Mouse (Mus musculus): ENCODE measurements around the gene Slc9a3r1. TPM values are rescaled to one million over a fixed set of nuclear protein-coding genes. Genes with fewer than 3 reads are reported as not detected.

Gene Slc9a3r1
- polyA plus RNA-seq, 1 experiment from 2014 or later: 35.2 TPM

GRCm38 (mm10) chr11:115179191-115179590 lies 16.1 kb downstream of the Slc9a3r1 start:
- ATAC-seq (replicated peaks; ENCODE audit: low FRiP score): no peak
- no peak overlapping the region for H3K27ac ChIP-seq (ENCODE audit: low read depth, low read length)
- 79% methylated on average over 6 of the region's 6 CpGs for WGBS

GRCm38 (mm10) chr11:115179881-115180280 lies 16.7 kb downstream of the Slc9a3r1 start:
- Histone ChIP-seq H3K4me1 (replicated peaks; ENCODE audit: control insufficient read depth, insufficient read depth, low read length) (peaks cover 23% of the 10 kb centered on the region), H3K9me3 (ENCODE audit: control insufficient read depth, low read length) (no peaks in the 10 kb centered on the region), H3K27ac (ENCODE audit: low read depth, low read length) (no peak overlapping the region), H3K4me3 (ENCODE audit: low read depth, low read length) (no peak overlapping the region), H3K36me3 (ENCODE audit: control insufficient read depth, insufficient read depth, low read length) (no peaks in the 10 kb centered on the region), H3K4me2 (ENCODE audit: low read depth, low read length, severe bottlenecking) (no peak overlapping the region), H3K9ac (ENCODE audit: low read length) (no peak overlapping the region), H3K27me3 (ENCODE audit: control insufficient read depth, insufficient read depth, low read length) (no peaks in the 10 kb centered on the region)
- WGBS: 91% methylated on average over 6 of the region's 6 CpGs
- ATAC-seq (replicated peaks; ENCODE audit: low FRiP score) (no peak), DNase-seq (ENCODE audit: low spot score) (no peak)

More at GRCm38 (mm10) chr11:115179191-115179590, 16.1 kb downstream of the Slc9a3r1 start:
- no peaks in the 10 kb centered on the region for H3K9me3 ChIP-seq (ENCODE audit: control insufficient read depth, low read length)
- H3K4me1 ChIP-seq (replicated peaks; ENCODE audit: control insufficient read depth, insufficient read depth, low read length): peaks cover 24% of the 10 kb centered on the region
- no peak overlapping the region for H3K9ac ChIP-seq (ENCODE audit: low read length)
- H3K36me3 ChIP-seq (ENCODE audit: control insufficient read depth, insufficient read depth, low read length): no peaks in the 10 kb centered on the region
- no peak overlapping the region for H3K4me2 ChIP-seq (ENCODE audit: low read depth, low read length, severe bottlenecking)
- DNase-seq (ENCODE audit: low spot score): no peak
- no peak overlapping the region for H3K4me3 ChIP-seq (ENCODE audit: low read depth, low read length)
- H3K27me3 ChIP-seq (ENCODE audit: control insufficient read depth, insufficient read depth, low read length): no peaks in the 10 kb centered on the region

GRCm38 (mm10) chr11:115181913-115182638 lies 18.9 kb downstream of the Slc9a3r1 start:
- H3K9me3 ChIP-seq (ENCODE audit: control insufficient read depth, low read length): no peaks in the 10 kb centered on the region
- no peaks in the 10 kb centered on the region for H3K36me3 ChIP-seq (ENCODE audit: control insufficient read depth, insufficient read depth, low read length)
- no peaks in the 10 kb centered on the region for H3K27me3 ChIP-seq (ENCODE audit: control insufficient read depth, insufficient read depth, low read length)
- no peak overlapping the region for H3K4me3 ChIP-seq (ENCODE audit: low read depth, low read length)
- no peak overlapping the region for H3K27ac ChIP-seq (ENCODE audit: low read depth, low read length)
- 21% methylated on average over 12 of the region's 12 CpGs for WGBS
- no peak overlapping the region for H3K9ac ChIP-seq (ENCODE audit: low read length)
- peaks cover 11% of the 10 kb centered on the region for H3K4me1 ChIP-seq (replicated peaks; ENCODE audit: control insufficient read depth, insufficient read depth, low read length)
- ATAC-seq (replicated peaks; ENCODE audit: low FRiP score) (peak; percentile 35), DNase-seq (ENCODE audit: low spot score) (peak; percentile 92)
- H3K4me2 ChIP-seq (ENCODE audit: low read depth, low read length, severe bottlenecking): no peak overlapping the region

- Histone ChIP-seq H3K27ac (ENCODE audit: low read depth, low read length) (no peak overlapping the region), H3K36me3 (ENCODE audit: control insufficient read depth, insufficient read depth, low read length) (no peaks in the 10 kb centered on the region), H3K27me3 (ENCODE audit: control insufficient read depth, insufficient read depth, low read length) (no peaks in the 10 kb centered on the region), H3K9me3 (ENCODE audit: control insufficient read depth, low read length) (no peaks in the 10 kb centered on the region), H3K4me1 (replicated peaks; ENCODE audit: control insufficient read depth, insufficient read depth, low read length) (peaks cover 4% of the 10 kb centered on the region; the same call in 1 of the 2 replicates), H3K4me3 (ENCODE audit: low read depth, low read length) (no peak overlapping the region), H3K9ac (ENCODE audit: low read length) (no peak overlapping the region), H3K4me2 (ENCODE audit: low read depth, low read length, severe bottlenecking) (no peak overlapping the region)
- DNase-seq (ENCODE audit: low spot score): no peak
- 45% methylated on average over 4 of the region's 4 CpGs for WGBS
- no peak for ATAC-seq (replicated peaks; ENCODE audit: low FRiP score)
These were observed 21.8 kb downstream of the Slc9a3r1 start for GRCm38 (mm10) chr11:115184973-115185372.

- ATAC-seq (replicated peaks; ENCODE audit: low FRiP score) (peak; percentile 94), DNase-seq (ENCODE audit: low spot score) (peak; percentile 100)
- WGBS: 1% methylated on average over 39 of the region's 39 CpGs
- peaks cover 4% of the 10 kb centered on the region; the same call in 1 of the 2 replicates for H3K4me1 ChIP-seq (replicated peaks; ENCODE audit: control insufficient read depth, insufficient read depth, low read length)
- peak within 1 kb of the TSS; percentile 42 for H3K4me3 ChIP-seq (ENCODE audit: low read depth, low read length)
- no peaks in the 10 kb centered on the region for H3K9me3 ChIP-seq (ENCODE audit: control insufficient read depth, low read length)
- peak within 1 kb of the TSS; percentile 46; the same call in 1 of the 2 replicates for H3K27ac ChIP-seq (ENCODE audit: low read depth, low read length)
- no peaks in the 10 kb centered on the region for H3K27me3 ChIP-seq (ENCODE audit: control insufficient read depth, insufficient read depth, low read length)
- H3K36me3 ChIP-seq (ENCODE audit: control insufficient read depth, insufficient read depth, low read length): no peaks in the 10 kb centered on the region
- H3K4me2 ChIP-seq (ENCODE audit: low read depth, low read length, severe bottlenecking): peak within 1 kb of the TSS; percentile 74
- H3K9ac ChIP-seq (ENCODE audit: low read length): peak within 1 kb of the TSS; percentile 57
These were observed 24.1 kb downstream of the Slc9a3r1 start, which contains the start of gene Tmem104 for GRCm38 (mm10) chr11:115187224-115187639. Tmem104 (plus strand) TSS chr11:115187487.

GRCm38 (mm10) chr11:115187693-115188092 lies 24.6 kb downstream of the Slc9a3r1 start, which contains the start of gene Nat9:
Nat9 (minus strand) TSS chr11:115187859.
- peak; percentile 60 for DNase-seq (ENCODE audit: low spot score)
- H3K27me3 ChIP-seq (ENCODE audit: control insufficient read depth, insufficient read depth, low read length): no peaks in the 10 kb centered on the region
- H3K27ac ChIP-seq (ENCODE audit: low read depth, low read length): peak within 1 kb of the TSS; percentile 46; the same call in 1 of the 2 replicates
- H3K4me2 ChIP-seq (ENCODE audit: low read depth, low read length, severe bottlenecking): peak within 1 kb of the TSS; percentile 74
- peak within 1 kb of the TSS; percentile 42 for H3K4me3 ChIP-seq (ENCODE audit: low read depth, low read length)
- no peaks in the 10 kb centered on the region for H3K36me3 ChIP-seq (ENCODE audit: control insufficient read depth, insufficient read depth, low read length)
- no peaks in the 10 kb centered on the region for H3K9me3 ChIP-seq (ENCODE audit: control insufficient read depth, low read length)
- peaks cover 4% of the 10 kb centered on the region; the same call in 1 of the 2 replicates for H3K4me1 ChIP-seq (replicated peaks; ENCODE audit: control insufficient read depth, insufficient read depth, low read length)
- no peak for ATAC-seq (replicated peaks; ENCODE audit: low FRiP score)
- WGBS: 15% methylated on average over 12 of the region's 12 CpGs
- H3K9ac ChIP-seq (ENCODE audit: low read length): peak within 1 kb of the TSS; percentile 57

GRCm38 (mm10) chr11:115188539-115189231 lies 25.5 kb downstream of the Slc9a3r1 start:
- no peaks in the 10 kb centered on the region for H3K9me3 ChIP-seq (ENCODE audit: control insufficient read depth, low read length)
- H3K27ac ChIP-seq (ENCODE audit: low read depth, low read length): no peak overlapping the region
- peaks cover 4% of the 10 kb centered on the region; the same call in 1 of the 2 replicates for H3K4me1 ChIP-seq (replicated peaks; ENCODE audit: control insufficient read depth, insufficient read depth, low read length)
- ATAC-seq (replicated peaks; ENCODE audit: low FRiP score): no peak
- no peak for DNase-seq (ENCODE audit: low spot score)
- H3K9ac ChIP-seq (ENCODE audit: low read length): no peak overlapping the region
- 87% methylated on average over 13 of the region's 13 CpGs for WGBS
- no peaks in the 10 kb centered on the region for H3K36me3 ChIP-seq (ENCODE audit: control insufficient read depth, insufficient read depth, low read length)
- no peak overlapping the region for H3K4me3 ChIP-seq (ENCODE audit: low read depth, low read length)
- no peaks in the 10 kb centered on the region for H3K27me3 ChIP-seq (ENCODE audit: control insufficient read depth, insufficient read depth, low read length)
- H3K4me2 ChIP-seq (ENCODE audit: low read depth, low read length, severe bottlenecking): no peak overlapping the region

GRCm38 (mm10) chr11:115189304-115189703 lies 26.2 kb downstream of the Slc9a3r1 start:
- no peak for DNase-seq (ENCODE audit: low spot score)
- 89% methylated on average over 6 of the region's 6 CpGs for whole genome bisulfite sequencing
- H3K4me2 ChIP-seq (ENCODE audit: low read depth, low read length, severe bottlenecking): no peak overlapping the region

More at GRCm38 (mm10) chr11:115189304-115189703, 26.2 kb downstream of the Slc9a3r1 start:
- no peak overlapping the region for H3K4me3 ChIP-seq (ENCODE audit: low read depth, low read length)
- no peak overlapping the region for H3K27ac ChIP-seq (ENCODE audit: low read depth, low read length)
- no peaks in the 10 kb centered on the region for H3K27me3 ChIP-seq (ENCODE audit: control insufficient read depth, insufficient read depth, low read length)
- no peak for ATAC-seq (replicated peaks; ENCODE audit: low FRiP score)
- no peaks in the 10 kb centered on the region for H3K9me3 ChIP-seq (ENCODE audit: control insufficient read depth, low read length)
- H3K4me1 ChIP-seq (replicated peaks; ENCODE audit: control insufficient read depth, insufficient read depth, low read length): peaks cover 4% of the 10 kb centered on the region; the same call in 1 of the 2 replicates
- H3K36me3 ChIP-seq (ENCODE audit: control insufficient read depth, insufficient read depth, low read length): no peaks in the 10 kb centered on the region
- H3K9ac ChIP-seq (ENCODE audit: low read length): no peak overlapping the region
